Mouse (Mus musculus) heart, embryonic 13.5 days (tissue): ENCODE data around the gene Samd4. TPM values are rescaled to one million over a fixed set of nuclear protein-coding genes. Genes with fewer than 3 reads are reported as not detected.

ENCODE experiments used
- ATAC-seq: fragments of 200-750 bp; cut with Nextera tagmentation; 2 replicates; pipeline ENCODE4 v1.8.0; 2017; ENCODE audit warnings: moderate TSS enrichment; ENCODE audit not compliant: insufficient number of reproducible peaks, low FRiP score, low TSS enrichment; ENCODE audit errors: extremely low read depth
- H3K27ac ChIP-seq: fragments of 300-500 bp; sonication (generic); replicated peaks from 2 replicates; pipeline ENCODE4 v1.5.1; 2015; ENCODE audit warnings: moderate library complexity, mild to moderate bottlenecking, inconsistent platforms
- H3K27me3 ChIP-seq: fragments of 300-500 bp; sonication (generic); replicated peaks from 2 replicates; pipeline ENCODE4 v1.6.1; 2015; ENCODE audit warnings: mild to moderate bottlenecking, inconsistent platforms
- H3K36me3 ChIP-seq: fragments of 300-500 bp; sonication (generic); 2 replicates; pipeline ENCODE4 v1.6.1; 2015; ENCODE audit warnings: mild to moderate bottlenecking, inconsistent platforms
- H3K4me1 ChIP-seq: fragments of 300-500 bp; sonication (generic); 2 replicates; pipeline ENCODE4 v1.6.1; 2015; ENCODE audit warnings: inconsistent platforms
- H3K4me2 ChIP-seq: fragments of 300-500 bp; sonication (generic); 2 replicates; pipeline ENCODE4 v1.6.1; 2015; ENCODE audit warnings: inconsistent platforms, mild to moderate bottlenecking, moderate library complexity
- H3K4me3 ChIP-seq: fragments of 300-500 bp; sonication (generic); 2 replicates; pipeline ENCODE4 v1.5.1; 2015; ENCODE audit warnings: moderate library complexity, mild to moderate bottlenecking, inconsistent platforms
- H3K9ac ChIP-seq: fragments of 300-500 bp; sonication (generic); 2 replicates; pipeline ENCODE4 v1.6.1; 2015; ENCODE audit warnings: inconsistent platforms, mild to moderate bottlenecking, moderate library complexity
- H3K9me3 ChIP-seq: fragments of 300-500 bp; sonication (generic); 2 replicates; pipeline ENCODE4 v1.6.1; 2016; ENCODE audit warnings: inconsistent platforms
- WGBS: fragments of 180-500 bp; shearing (Covaris S2); methylation state at CpG from one replicate; pipeline ENCODE4 v1.1.7; 2015; ENCODE audit warnings: mixed read lengths; 5-methylcytosine and 5-hydroxymethylcytosine counted together
- polyA plus RNA-seq: library from polyadenylated mRNA; unstranded; fragments of >200 nt; fragmentation: Nextera tagmentation; extraction: Ambion mirVana; gene quantifications from 2 replicates; pipeline ENCODE4 v1.2.1, GENCODE M21; 2015

The Samd4 gene
- polyA plus RNA-seq, 1 experiment from 2014 or later: 13.4 TPM

DNA sequence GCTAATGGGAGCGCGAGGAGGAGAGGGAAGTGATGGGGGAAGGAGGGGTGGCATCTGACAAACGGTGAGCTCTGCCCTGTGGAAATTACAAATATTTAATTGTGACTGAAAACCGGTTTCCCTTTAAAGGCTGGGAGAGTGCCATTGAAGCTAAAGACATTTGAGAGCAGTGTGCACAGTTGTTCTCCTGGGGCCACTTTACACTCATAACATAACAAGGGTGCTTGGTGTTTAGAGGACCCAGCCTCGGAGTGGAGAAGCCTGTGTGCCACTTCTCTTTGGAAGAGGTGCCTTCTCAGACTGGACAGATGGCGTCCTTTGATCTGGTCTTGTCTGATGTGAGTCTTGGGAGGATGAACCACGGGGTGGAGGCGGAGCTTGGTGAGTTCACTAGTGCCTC, 26.2 kb downstream of the Samd4 start:
- WGBS: 77% methylated on average over 8 of the region's 8 CpGs
- peaks cover 11% of the 10 kb centered on the region for H3K36me3 ChIP-seq
- no peak overlapping the region for H3K27ac ChIP-seq
- H3K27me3 ChIP-seq: no peaks in the 10 kb centered on the region
- ATAC-seq: no peak
- H3K9ac ChIP-seq: no peak overlapping the region
- H3K4me1 ChIP-seq: peaks cover 25% of the 10 kb centered on the region
- H3K4me2 ChIP-seq: no peak overlapping the region
- H3K4me3 ChIP-seq: no peak overlapping the region
- no peaks in the 10 kb centered on the region for H3K9me3 ChIP-seq

- no peak for ATAC-seq
- Histone ChIP-seq H3K4me3 (no peak overlapping the region), H3K36me3 (peaks cover 11% of the 10 kb centered on the region), H3K9me3 (no peaks in the 10 kb centered on the region), H3K9ac (no peak overlapping the region), H3K4me1 (peaks cover 53% of the 10 kb centered on the region), H3K27me3 (no peaks in the 10 kb centered on the region), H3K4me2 (no peak overlapping the region), H3K27ac (no peak overlapping the region)
- WGBS: 62% methylated on average over 7 of the region's 7 CpGs
These were observed 29.8 kb downstream of the Samd4 start for GRCm38 (mm10) chr14:46912496-46912895.

- H3K4me1 ChIP-seq: peaks cover 52% of the 10 kb centered on the region
- H3K27me3 ChIP-seq: no peaks in the 10 kb centered on the region
- H3K4me3 ChIP-seq: no peak overlapping the region
- peaks cover 11% of the 10 kb centered on the region for H3K36me3 ChIP-seq
- ATAC-seq: no peak
- no peak overlapping the region for H3K9ac ChIP-seq
- no peaks in the 10 kb centered on the region for H3K9me3 ChIP-seq
- no peak overlapping the region for H3K27ac ChIP-seq
- WGBS: 59% methylated on average over 6 of the region's 6 CpGs
- no peak overlapping the region for H3K4me2 ChIP-seq
These were observed 31.7 kb downstream of the Samd4 start for GRCm38 (mm10) chr14:46914356-46914755.

DNA sequence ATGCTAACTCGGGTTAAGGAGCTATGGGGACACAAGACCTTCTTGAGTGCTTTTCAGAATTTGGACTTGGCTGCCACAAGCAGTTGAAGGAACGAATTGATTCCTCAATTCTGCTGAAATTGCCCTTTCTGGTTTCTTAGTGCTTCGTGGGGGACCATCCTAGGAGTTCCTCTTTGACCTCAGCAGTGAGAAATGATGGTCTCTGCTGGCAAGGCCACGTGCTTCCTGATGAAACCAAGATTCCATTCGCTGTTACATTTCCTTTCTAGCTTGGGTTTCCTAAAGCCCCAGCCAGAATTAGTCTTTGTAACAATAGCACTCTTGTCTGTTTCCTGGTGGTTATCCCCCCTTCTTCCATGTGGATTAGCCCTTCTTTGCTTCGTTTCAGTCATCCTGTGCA, 32.9 kb downstream of the Samd4 start:
- peaks cover 5% of the 10 kb centered on the region; the same call in 1 of the 2 replicates for H3K36me3 ChIP-seq
- H3K4me3 ChIP-seq: no peak overlapping the region
- H3K27me3 ChIP-seq: no peaks in the 10 kb centered on the region
- no peak overlapping the region; the same call in 1 of the 2 replicates for H3K27ac ChIP-seq
- H3K9ac ChIP-seq: no peak overlapping the region
- ATAC-seq: no peak
- WGBS: 63% methylated on average over 6 of the region's 6 CpGs
- H3K9me3 ChIP-seq: no peaks in the 10 kb centered on the region
- no peak overlapping the region for H3K4me2 ChIP-seq
- H3K4me1 ChIP-seq: peaks cover 64% of the 10 kb centered on the region

- WGBS: 85% methylated on average over 4 of the region's 4 CpGs
- H3K27me3 ChIP-seq: no peaks in the 10 kb centered on the region
- peaks cover 73% of the 10 kb centered on the region for H3K4me1 ChIP-seq
- no peaks in the 10 kb centered on the region for H3K36me3 ChIP-seq
- ATAC-seq: no peak
- H3K9ac ChIP-seq: no peak overlapping the region
- H3K4me2 ChIP-seq: no peak overlapping the region
- H3K27ac ChIP-seq: no peak overlapping the region
- H3K9me3 ChIP-seq: no peaks in the 10 kb centered on the region
- no peak overlapping the region for H3K4me3 ChIP-seq
These were observed 33.9 kb downstream of the Samd4 start for GRCm38 (mm10) chr14:46916581-46916980.

GRCm38 (mm10) chr14:46917136-46917535, 34.5 kb downstream of the Samd4 start:
- 82% methylated on average over 5 of the region's 5 CpGs for WGBS

DNA sequence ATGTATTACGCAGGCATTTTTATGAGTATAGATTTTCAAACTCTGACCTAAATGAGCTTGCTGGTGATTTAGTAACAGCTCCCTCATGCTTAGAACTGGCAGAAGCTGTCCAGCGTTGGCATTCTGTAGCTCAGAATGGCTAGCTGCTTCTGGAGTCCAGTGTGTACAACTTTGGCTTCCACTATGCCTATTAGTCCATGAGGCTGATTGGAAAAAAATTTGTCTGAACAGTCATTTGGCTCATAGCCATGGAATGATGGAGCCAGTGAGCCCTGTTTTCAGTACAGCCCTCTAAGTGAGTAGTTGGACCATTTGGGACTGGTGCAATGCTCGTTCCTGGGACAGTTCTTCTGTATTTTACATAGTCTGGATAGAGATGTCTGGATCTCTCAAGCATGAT, 34.9 kb downstream of the Samd4 start:
- peaks cover 78% of the 10 kb centered on the region for H3K4me1 ChIP-seq
- H3K27ac ChIP-seq: no peak overlapping the region
- no peak overlapping the region for H3K4me2 ChIP-seq
- WGBS: 85% methylated on average over 3 of the region's 3 CpGs
- no peaks in the 10 kb centered on the region for H3K27me3 ChIP-seq
- no peaks in the 10 kb centered on the region for H3K36me3 ChIP-seq
- H3K4me3 ChIP-seq: no peak overlapping the region
- no peak for ATAC-seq
- H3K9ac ChIP-seq: no peak overlapping the region
- H3K9me3 ChIP-seq: no peaks in the 10 kb centered on the region

More at GRCm38 (mm10) chr14:46917136-46917535, 34.5 kb downstream of the Samd4 start:
- ATAC-seq: no peak
- no peaks in the 10 kb centered on the region for H3K36me3 ChIP-seq
- H3K27me3 ChIP-seq: no peaks in the 10 kb centered on the region
- H3K9ac ChIP-seq: no peak overlapping the region
- H3K4me1 ChIP-seq: peaks cover 74% of the 10 kb centered on the region
- no peak overlapping the region for H3K4me2 ChIP-seq
- no peak overlapping the region for H3K27ac ChIP-seq
- no peaks in the 10 kb centered on the region for H3K9me3 ChIP-seq
- no peak overlapping the region for H3K4me3 ChIP-seq

GRCm38 (mm10) chr14:46920496-46920895, 37.8 kb downstream of the Samd4 start:
- H3K27me3 ChIP-seq: no peaks in the 10 kb centered on the region
- no peak overlapping the region for H3K4me2 ChIP-seq
- no peaks in the 10 kb centered on the region; the same call in 1 of the 2 replicates for H3K36me3 ChIP-seq
- H3K4me1 ChIP-seq: peaks cover 82% of the 10 kb centered on the region
- WGBS: 73% methylated on average over 5 of the region's 5 CpGs
- no peak overlapping the region for H3K9ac ChIP-seq
- no peak overlapping the region for H3K4me3 ChIP-seq
- no peak for ATAC-seq
- no peaks in the 10 kb centered on the region for H3K9me3 ChIP-seq
- H3K27ac ChIP-seq: peak overlapping the region; percentile 42; the same call in 1 of the 2 replicates

DNA sequence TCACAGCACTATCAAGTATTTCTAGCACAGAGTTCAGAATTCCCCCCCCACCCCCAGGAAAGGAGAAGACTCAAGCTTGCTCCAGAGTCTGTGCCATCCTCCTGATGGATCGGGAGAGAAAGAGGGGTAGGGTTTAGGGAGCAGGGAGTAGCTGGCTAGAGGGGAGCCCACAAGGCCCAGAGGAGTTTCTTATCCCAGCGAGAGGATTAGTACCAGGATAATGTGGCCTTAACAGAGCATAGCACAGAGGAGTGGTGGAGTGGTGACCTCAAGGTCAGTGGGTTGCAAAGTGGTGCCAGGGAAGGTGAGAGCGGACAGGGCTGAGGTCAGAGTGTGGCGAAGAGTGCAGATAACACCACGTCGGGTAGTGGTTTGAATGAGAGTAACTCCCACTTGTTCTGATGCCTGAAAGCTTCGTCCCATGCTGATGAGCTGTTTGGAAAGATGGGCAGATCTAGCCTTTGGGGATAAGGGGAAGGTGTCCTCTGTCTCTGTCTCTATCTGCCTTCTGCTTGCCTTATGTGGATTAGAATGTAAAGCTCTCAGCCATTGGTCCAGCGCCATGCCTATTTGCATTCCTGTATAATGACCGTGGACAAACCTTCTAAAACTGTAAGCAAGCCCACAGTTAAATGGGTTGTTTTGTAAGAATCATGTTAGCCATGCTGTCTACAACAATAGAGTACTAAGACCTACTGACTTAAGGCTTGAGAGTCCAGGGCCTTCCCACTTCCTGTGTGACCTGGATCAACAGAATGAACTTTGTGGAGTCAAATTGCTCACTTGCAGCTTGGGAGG, 38.7 kb downstream of the Samd4 start:
- H3K27me3 ChIP-seq: no peaks in the 10 kb centered on the region
- no peak overlapping the region for H3K4me2 ChIP-seq
- no peaks in the 10 kb centered on the region for H3K9me3 ChIP-seq
- ATAC-seq: no peak
- H3K4me1 ChIP-seq: peaks cover 74% of the 10 kb centered on the region
- peaks cover 5% of the 10 kb centered on the region; the same call in 1 of the 2 replicates for H3K36me3 ChIP-seq
- 0 out of 2 replicates have a peak overlapping the region, but pooled peaks have one; percentile 16 for H3K27ac ChIP-seq
- no peak overlapping the region for H3K4me3 ChIP-seq
- 51% methylated on average over 9 of the region's 9 CpGs for WGBS
- 0 out of 2 replicates have a peak overlapping the region, but pooled peaks have one; percentile 29 for H3K9ac ChIP-seq

DNA sequence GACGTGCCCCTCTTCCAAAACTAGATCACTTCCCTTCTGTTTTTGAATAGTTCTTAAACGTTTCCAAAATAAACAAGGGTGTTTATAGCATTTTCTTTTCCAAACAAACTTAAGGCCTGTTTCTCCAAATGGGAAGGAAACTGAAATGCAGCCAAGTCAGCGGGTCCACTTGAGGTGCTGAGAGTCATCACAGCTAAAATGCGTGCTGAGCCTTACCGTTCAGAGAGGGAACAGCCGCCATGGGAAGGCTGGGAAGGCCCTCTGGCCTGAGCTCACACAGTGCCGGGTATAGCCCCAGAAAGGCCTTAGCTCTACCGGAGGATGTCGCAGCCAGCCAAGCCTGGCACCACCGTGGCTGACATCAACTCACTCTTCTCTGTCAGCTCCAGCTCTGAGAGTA, 41.3 kb downstream of the Samd4 start:
- Histone ChIP-seq H3K4me3 (no peak overlapping the region), H3K9me3 (no peaks in the 10 kb centered on the region), H3K9ac (no peak overlapping the region), H3K36me3 (peaks cover 16% of the 10 kb centered on the region), H3K27ac (peak overlapping the region; percentile 6; the same call in 1 of the 2 replicates), H3K4me2 (no peak overlapping the region), H3K4me1 (peaks cover 68% of the 10 kb centered on the region), H3K27me3 (no peaks in the 10 kb centered on the region)
- WGBS: 52% methylated on average over 10 of the region's 10 CpGs
- ATAC-seq: no peak

- Histone ChIP-seq H3K27ac (0 out of 2 replicates have a peak overlapping the region, but pooled peaks have one; percentile 6), H3K9ac (no peak overlapping the region), H3K4me1 (peaks cover 67% of the 10 kb centered on the region), H3K36me3 (peaks cover 18% of the 10 kb centered on the region), H3K4me3 (no peak overlapping the region), H3K4me2 (no peak overlapping the region), H3K9me3 (no peaks in the 10 kb centered on the region), H3K27me3 (no peaks in the 10 kb centered on the region)
- no peak for ATAC-seq
- 79% methylated on average over 5 of the region's 5 CpGs for WGBS
These were observed 41.8 kb downstream of the Samd4 start for GRCm38 (mm10) chr14:46924422-46924821.

DNA sequence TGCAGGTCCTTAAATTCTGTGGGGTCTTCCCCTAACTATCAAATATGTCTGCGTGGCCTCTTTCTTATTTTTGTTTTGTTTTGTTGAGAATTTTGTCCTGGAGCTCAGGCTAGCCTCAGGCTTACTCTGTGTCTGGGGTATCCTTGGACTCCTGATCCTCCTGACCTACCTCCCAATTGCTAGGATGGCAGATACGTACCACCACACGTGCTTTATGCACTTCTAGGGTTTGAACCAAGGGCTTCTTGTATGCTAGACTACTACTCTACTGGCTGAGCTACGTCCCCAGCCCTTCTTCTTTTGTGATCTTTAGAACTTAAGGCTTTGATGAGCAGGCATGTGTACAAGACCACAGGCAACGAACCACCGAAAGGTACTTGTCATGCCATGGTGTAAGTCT, 45.9 kb downstream of the Samd4 start:
- peaks cover 55% of the 10 kb centered on the region for H3K4me1 ChIP-seq
- no peak overlapping the region for H3K27ac ChIP-seq
- H3K36me3 ChIP-seq: peaks cover 23% of the 10 kb centered on the region
- no peak overlapping the region for H3K4me2 ChIP-seq
- H3K27me3 ChIP-seq: no peaks in the 10 kb centered on the region
- ATAC-seq: no peak
- no peak overlapping the region for H3K4me3 ChIP-seq
- 90% methylated on average over 6 of the region's 6 CpGs for WGBS
- no peaks in the 10 kb centered on the region for H3K9me3 ChIP-seq
- no peak overlapping the region for H3K9ac ChIP-seq
